Mouse (Mus musculus) forebrain, embryonic 13.5 days (tissue): ENCODE data around the gene Dusp9. TPM values are rescaled to one million over a fixed set of nuclear protein-coding genes. Genes with fewer than 3 reads are reported as not detected.

Source experiments
- polyA plus RNA-seq: library from polyadenylated mRNA; unstranded; fragments of >200 nt; fragmentation: Nextera tagmentation; extraction: Ambion mirVana; gene quantifications from 2 replicates; pipeline ENCODE4 v1.2.1, GENCODE M21; 2015

Gene Dusp9
- polyA plus RNA-seq, 1 experiment from 2014 or later = 0.90 TPM

Other genes starting within 250 kb of the Dusp9 start
- not detected in 2 replicates for gene Gm18336, start 240.7 kb upstream of the Dusp9 start, polyA plus RNA-seq
- gene Zfp92, start 228.3 kb upstream of the Dusp9 start, polyA plus RNA-seq = 0.19 and 0.39 TPM in 2 replicates
- not detected in 2 replicates for gene Trex2, start 204.1 kb upstream of the Dusp9 start, polyA plus RNA-seq
- 78.9 and 81.2 TPM in 2 replicates for gene Haus7, start 180.4 kb upstream of the Dusp9 start, polyA plus RNA-seq
- 10.2 and 11.7 TPM in 2 replicates for gene Bgn, start 155.8 kb upstream of the Dusp9 start, polyA plus RNA-seq
- 1.5 and 2.4 TPM in 2 replicates for gene Atp2b3, start 136.3 kb upstream of the Dusp9 start, polyA plus RNA-seq
- gene Pnck, start 20.7 kb downstream of the Dusp9 start, polyA plus RNA-seq = 57.5 and 66.5 TPM in 2 replicates
- 6.2 and 6.4 TPM in 2 replicates for gene Slc6a8, start 33.7 kb downstream of the Dusp9 start, polyA plus RNA-seq
- 111 and 115 TPM in 2 replicates for gene Bcap31, start 76.8 kb downstream of the Dusp9 start, polyA plus RNA-seq
- gene Abcd1, start 77.2 kb downstream of the Dusp9 start, polyA plus RNA-seq = 9.6 and 9.7 TPM in 2 replicates
- 0.03 and 0.10 TPM in 2 replicates for gene Plxnb3, start 117.7 kb downstream of the Dusp9 start, polyA plus RNA-seq
- 1.7 and 1.8 TPM in 2 replicates for gene Srpk3, start 135.0 kb downstream of the Dusp9 start, polyA plus RNA-seq
- gene Idh3g, start 147.5 kb downstream of the Dusp9 start, polyA plus RNA-seq = 205 and 225 TPM in 2 replicates
- gene Ssr4, start 147.6 kb downstream of the Dusp9 start, polyA plus RNA-seq = 129 and 133 TPM in 2 replicates
- 3.1 and 3.5 TPM in 2 replicates for gene Pdzd4, start 185.6 kb downstream of the Dusp9 start, polyA plus RNA-seq